In the genomic region with DNA sequence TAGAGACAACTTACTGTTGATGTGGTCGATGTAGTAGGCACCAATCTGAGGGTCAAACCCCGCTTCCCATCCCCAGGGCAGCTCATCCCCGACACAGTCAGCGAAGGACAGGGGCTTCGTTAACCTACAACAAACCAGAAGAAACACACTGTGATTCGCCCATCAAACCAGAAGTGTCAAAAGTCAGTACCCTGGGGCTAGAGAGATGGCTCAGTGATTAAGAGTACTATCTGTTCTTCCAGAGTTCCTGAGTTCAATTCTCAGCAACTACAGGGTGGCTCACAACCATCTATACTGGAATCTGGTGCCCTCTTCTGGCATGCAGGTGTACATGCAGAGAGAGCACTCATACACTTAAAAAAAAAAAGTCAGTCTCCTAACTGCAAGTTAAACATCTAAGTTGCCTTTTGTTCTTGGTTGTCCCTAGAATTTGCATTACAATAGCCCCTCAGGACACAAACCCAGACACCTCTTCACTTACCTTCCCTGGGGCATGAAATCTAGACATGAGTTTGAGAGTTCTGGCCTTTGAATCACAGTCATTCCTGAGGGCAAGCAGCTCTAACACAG, we compare ENCODE assay signal across 16 mouse cellular contexts.
DNase-seq lines count a peak whose midpoint lies in the region; ATAC-seq and TF ChIP-seq lines count a peak whose summit lies in the region.
"Had no signal": no experiment of that assay in that cellular context is flagged by ENCODE, and none has a peak within 500 bp of the region (broad histone marks: within the 10 kb centered on the region; RNA-seq: fewer than 3 reads in every experiment).

No protein-coding gene starts in this region.

- H3K27me3 ChIP-seq in heart, adult 2 months (ENCODE audit: control insufficient read depth, insufficient read depth, low read length) = no peaks in the 10 kb centered on the region
- H3K27me3 ChIP-seq in liver, embryonic 14.5 days (ENCODE audit: control insufficient read depth, insufficient read depth, low read length) = no peaks in the 10 kb centered on the region
- no peaks in the 10 kb centered on the region for H3K27me3 ChIP-seq in Patski
- H3K27me3 ChIP-seq: forebrain, embryonic 13.5 days; hindbrain, embryonic 12.5 days; limb, embryonic 15.5 days; stomach, embryonic 15.5 days had no signal

- no peak overlapping the region for H3K27ac ChIP-seq in heart, adult 2 months
- no peak overlapping the region for H3K27ac ChIP-seq in liver, embryonic 14.5 days
- H3K27ac ChIP-seq: embryonic facial prominence, embryonic 10.5 days; forebrain, embryonic 13.5 days; hindbrain, embryonic 12.5 days; limb, embryonic 15.5 days; stomach, embryonic 15.5 days had no signal

- CTCF ChIA-PET in Patski (lab: Charles Lee) = interaction anchor here (0.7 to 1.2 kb wide), 4 partner anchors 10 to 66 kb away, joined by 3 to 4 read pairs (median 4); no protein-coding TSS in a partner anchor

- TF ChIP-seq CTCF in heart, adult 2 months (IDR thresholded peaks at IDR 0.05) = peak; percentile 45
- TF ChIP-seq CTCF in liver, embryonic 14.5 days (IDR thresholded peaks at IDR 0.05; ENCODE audit: low read depth) = peak; percentile 19; the same call in 1 of the 2 replicates
- peak; percentile 61 for TF ChIP-seq CTCF in Patski (IDR thresholded peaks at IDR 0.05)

- H3K4me3 ChIP-seq in heart, adult 2 months = no peak overlapping the region
- H3K4me3 ChIP-seq in liver, embryonic 14.5 days (ENCODE audit: insufficient read depth in 1 of 2, low read depth in 2 of 2, low read length in 2 of 2) = no peak overlapping the region
- H3K4me3 ChIP-seq: embryonic facial prominence, embryonic 10.5 days; forebrain, embryonic 13.5 days; hindbrain, embryonic 12.5 days; limb, embryonic 15.5 days; megakaryocyte, embryonic 14.5 days; stomach, embryonic 15.5 days had no signal

- no peak for TF ChIP-seq POLR2A in heart, adult 2 months (IDR thresholded peaks at IDR 0.05; ENCODE audit: insufficient read depth, low read depth, low read length)

- in situ Hi-C loops in Patski (cut with MboI; ENCODE audit: low pct_unique_long_range_greater_than_20kb) = no loop called here

- H3K79me2 ChIP-seq in heart, adult 2 months (replicated peaks; ENCODE audit: control insufficient read depth, insufficient read depth, low read length) = peaks cover 2% of the 10 kb centered on the region; the same call in 1 of the 2 replicates

- H3K9me3 ChIP-seq in liver, embryonic 14.5 days (ENCODE audit: control insufficient read depth, low read length) = no peaks in the 10 kb centered on the region
- H3K9me3 ChIP-seq: forebrain, embryonic 13.5 days; hindbrain, embryonic 12.5 days; limb, embryonic 15.5 days; stomach, embryonic 15.5 days had no signal

- no peak for DNase-seq in heart, adult 2 months
- DNase-seq in heart, postnatal 36 days = no peak
- no peak for DNase-seq in liver, embryonic 14.5 days (ENCODE audit: low read depth in 3 of 3, low spot score in 3 of 3)
- DNase-seq in liver = no peak
- DNase-seq in A20 (ENCODE audit: low read depth, low spot score) = peak; percentile 32
- no peak for DNase-seq in Patski (ENCODE audit: low read depth, low spot score)
- DNase-seq in thymus, postnatal 36 days = no peak
- no peak for DNase-seq in adipocyte (ENCODE audit: low spot score)
- DNase-seq: adrenal gland, adult 2 months; cerebellum, adult 11-12 months had no signal

- no peak overlapping the region for H3K9ac ChIP-seq in heart, adult 2 months (ENCODE audit: low read depth, low read length)
- no peak overlapping the region for H3K9ac ChIP-seq in liver, embryonic 14.5 days (replicated peaks)
- H3K9ac ChIP-seq: forebrain, embryonic 13.5 days; hindbrain, embryonic 12.5 days; limb, embryonic 15.5 days; stomach, embryonic 15.5 days had no signal

- WGBS in heart, adult 2 months = 97% methylated on average over 6 of the region's 6 CpGs
- WGBS in liver, embryonic 14.5 days (ENCODE audit: insufficient replicate concordance) = 76% methylated on average over 6 of the region's 6 CpGs

- ATAC-seq in liver, embryonic 14.5 days (ENCODE audit: insufficient read depth) = no peak
- no peak for ATAC-seq in Patski
- ATAC-seq: forebrain, embryonic 13.5 days had no signal

- TF ChIP-seq EP300 in heart, adult 2 months (IDR thresholded peaks at IDR 0.05; ENCODE audit: insufficient read depth, low read depth, low read length) = no peak
- no peak for TF ChIP-seq EP300 in liver, embryonic 14.5 days (IDR thresholded peaks at IDR 0.05; ENCODE audit: low read depth)

- peaks cover 6% of the 10 kb centered on the region for H3K4me1 ChIP-seq in heart, adult 2 months (ENCODE audit: control insufficient read depth, insufficient read depth, low read length)
- peaks cover 0 to 5% of the 10 kb centered on the region in 2 experiments; a peak in 2 of 4 replicates for H3K4me1 ChIP-seq in liver, embryonic 14.5 days (replicated peaks; ENCODE audit: control insufficient read depth in 2 of 2, insufficient read depth in 2 of 2, low read length in 1 of 2)
- H3K4me1 ChIP-seq: forebrain, embryonic 13.5 days had no signal

- intact Hi-C loops in heart, adult 2 months (cut with DNase I) = no loop called here
- intact Hi-C loops in heart, postnatal 36 days (cut with DNase I) = no loop called here

- no peaks in the 10 kb centered on the region; the same call in 1 of the 2 replicates for H3K36me3 ChIP-seq in heart, adult 2 months (ENCODE audit: control insufficient read depth, insufficient read depth, low read length)
- no peaks in the 10 kb centered on the region for H3K36me3 ChIP-seq in liver, embryonic 14.5 days (replicated peaks; ENCODE audit: control insufficient read depth, insufficient read depth, low read depth)

- POLR2A ChIA-PET in Patski (lab: Charles Lee) = interaction anchor here (0.5 kb wide), 1 partner anchor 84 kb away, joined by 3 read pairs; no protein-coding TSS in a partner anchor

- H3K4me2 ChIP-seq in liver, embryonic 14.5 days (ENCODE audit: low read depth) = no peak overlapping the region
- H3K4me2 ChIP-seq: forebrain, embryonic 13.5 days; hindbrain, embryonic 12.5 days; limb, embryonic 15.5 days; stomach, embryonic 15.5 days had no signal
